Mouse (Mus musculus): ENCODE data around the gene Slc36a4.

Slc36a4 gene

GRCm38 (mm10) chr9:15709599-15710381 is at the start of gene Slc36a4:
Gene Slc36a4, plus strand, starts transcription at chr9:15709738.
- peak; percentile 69 for DNase-seq (ENCODE audit: low spot score)

- no peak for DNase-seq (ENCODE audit: low spot score)
Observed at GRCm38 (mm10) chr9:15664606-15665005, 44.9 kb upstream of the Slc36a4 start.

GRCm38 (mm10) chr9:15669452-15669851 is 40.1 kb upstream of the Slc36a4 start:
- DNase-seq (ENCODE audit: low spot score): no peak

GRCm38 (mm10) chr9:15670002-15670527 is 39.5 kb upstream of the Slc36a4 start:
- DNase-seq (ENCODE audit: low spot score): no peak

GRCm38 (mm10) chr9:15672251-15672650 is 37.3 kb upstream of the Slc36a4 start:
- DNase-seq (ENCODE audit: low spot score): no peak

- peak; percentile 45 for DNase-seq (ENCODE audit: low spot score)
Observed at GRCm38 (mm10) chr9:15681855-15682466, 27.6 kb upstream of the Slc36a4 start.

GRCm38 (mm10) chr9:15685215-15685614 is 24.3 kb upstream of the Slc36a4 start:
- peak; percentile 72 for DNase-seq (ENCODE audit: low spot score)

GRCm38 (mm10) chr9:15687358-15687757 is 22.2 kb upstream of the Slc36a4 start:
- DNase-seq (ENCODE audit: low spot score): no peak

- no peak for DNase-seq (ENCODE audit: low spot score)
Observed at GRCm38 (mm10) chr9:15693847-15694246, 15.7 kb upstream of the Slc36a4 start.

GRCm38 (mm10) chr9:15694989-15695388 is 14.5 kb upstream of the Slc36a4 start:
- DNase-seq (ENCODE audit: low spot score): no peak

- no peak for DNase-seq (ENCODE audit: low spot score)
Observed at GRCm38 (mm10) chr9:15705706-15706105, 3.8 kb upstream of the Slc36a4 start.

GRCm38 (mm10) chr9:15708979-15709598 is 449 bp upstream of the Slc36a4 start:
- no peak for DNase-seq (ENCODE audit: low spot score)

- no peak for DNase-seq (ENCODE audit: low spot score)
Observed at GRCm38 (mm10) chr9:15710821-15711565, 1.5 kb downstream of the Slc36a4 start.

GRCm38 (mm10) chr9:15711676-15712075 is 2.1 kb downstream of the Slc36a4 start:
- no peak for DNase-seq (ENCODE audit: low spot score)

- no peak for DNase-seq (ENCODE audit: low spot score)
Observed at GRCm38 (mm10) chr9:15714792-15715191, 5.3 kb downstream of the Slc36a4 start.

GRCm38 (mm10) chr9:15715193-15715989 is 5.9 kb downstream of the Slc36a4 start:
- DNase-seq (ENCODE audit: low spot score): no peak

GRCm38 (mm10) chr9:15717363-15717762 is 7.8 kb downstream of the Slc36a4 start:
- no peak for DNase-seq (ENCODE audit: low spot score)

GRCm38 (mm10) chr9:15718295-15718694 is 8.8 kb downstream of the Slc36a4 start:
- no peak for DNase-seq (ENCODE audit: low spot score)

- no peak for DNase-seq (ENCODE audit: low spot score)
Observed at GRCm38 (mm10) chr9:15719594-15719993, 10.1 kb downstream of the Slc36a4 start.

GRCm38 (mm10) chr9:15720556-15720955 is 11.0 kb downstream of the Slc36a4 start:
- DNase-seq (ENCODE audit: low spot score): no peak

- no peak for DNase-seq (ENCODE audit: low spot score)
Observed at GRCm38 (mm10) chr9:15721226-15721833, 11.8 kb downstream of the Slc36a4 start.
